Mouse (Mus musculus) lung, postnatal 0 days (tissue): Measurements from ENCODE around the gene Asb3.

Source experiments
- CTCF ChIP-seq: IDR thresholded peaks from 2 replicates; pipeline ENCODE4 v1.5.1; 2016; ENCODE audit warnings: antibody characterized with exemption, mild to moderate bottlenecking
- EP300 ChIP-seq: IDR thresholded peaks from 2 replicates; pipeline ENCODE4 v1.6.1; 2016; ENCODE audit warnings: antibody characterized with exemption, mild to moderate bottlenecking, control low read depth

- TF ChIP-seq CTCF (no peak), EP300 (no peak)
These were observed 101.4 kb downstream of the Asb3 start for GRCm38 (mm10) chr11:30986625-30987017.
